ENCODE assay signal across 9 mouse cellular contexts in the genomic region with DNA sequence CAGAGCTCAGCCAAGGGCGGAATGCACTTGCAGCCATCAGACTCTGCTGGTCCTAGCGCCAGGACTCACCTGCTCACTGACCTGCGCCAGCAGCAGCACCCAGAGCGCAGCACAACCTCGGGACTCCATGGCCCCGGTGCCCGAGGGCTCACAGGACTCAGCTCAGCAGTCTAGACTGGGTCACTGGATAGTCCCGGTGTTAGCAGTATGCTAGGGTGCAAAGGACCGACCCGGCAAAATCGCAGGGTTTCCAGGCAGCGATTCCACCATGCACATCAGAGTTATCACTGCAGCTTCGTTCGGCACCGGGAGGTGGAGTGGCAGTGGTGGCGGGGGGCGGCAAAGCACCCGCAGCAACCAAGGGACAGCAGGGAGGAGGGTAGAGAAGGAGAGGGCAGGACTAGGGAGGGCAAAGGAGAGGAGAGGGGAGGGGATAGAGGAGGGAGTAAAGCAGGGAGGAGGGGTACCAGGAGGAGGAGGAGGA. TPM values are rescaled to one million over a fixed set of nuclear protein-coding genes. Genes with fewer than 3 reads are reported as not detected.
A peak's percentile ranks its signal among the peaks of the same experiment; 100 is the strongest.
DNase-seq lines count a peak whose midpoint lies in the region; ATAC-seq lines count a peak whose summit lies in the region.
"Had no signal": no experiment of that assay in that cellular context is flagged by ENCODE, and none has a peak within 500 bp of the region (broad histone marks: within the 10 kb centered on the region; RNA-seq: fewer than 3 reads in every experiment).

A gene (minus strand): TSS at position 391 of the 484 bp plus-strand sequence.

- ATAC-seq in heart, embryonic 16.5 days (replicated peaks; ENCODE audit: extremely low read depth, insufficient read depth, low FRiP score), result no peak
- peak; percentile 38; the same call in 1 of the 2 replicates for ATAC-seq in intestine, embryonic 14.5 days (replicated peaks; ENCODE audit: low FRiP score, low TSS enrichment, low read depth)
- peak; percentile 45; the same call in 1 of the 2 replicates for ATAC-seq in midbrain, embryonic 12.5 days (ENCODE audit: low FRiP score, low read depth)
- no peak for ATAC-seq in erythroid progenitor cell, adult 5-6 weeks (replicated peaks; ENCODE audit: low FRiP score, poor library complexity, severe bottlenecking)

- no peaks in the 10 kb centered on the region for H3K9me3 ChIP-seq in heart, embryonic 16.5 days (replicated peaks; ENCODE audit: control insufficient read depth, low read length)
- no peaks in the 10 kb centered on the region for H3K9me3 ChIP-seq in intestine, embryonic 14.5 days (ENCODE audit: control insufficient read depth, low read length)
- H3K9me3 ChIP-seq in midbrain, embryonic 12.5 days, result no peaks in the 10 kb centered on the region

- H3K4me1 ChIP-seq in heart, embryonic 16.5 days (ENCODE audit: control insufficient read depth, insufficient read depth, low read length), result no peaks in the 10 kb centered on the region
- H3K4me1 ChIP-seq in intestine, embryonic 14.5 days (replicated peaks; ENCODE audit: control insufficient read depth, insufficient read depth, low read length), result no peaks in the 10 kb centered on the region; the same call in 1 of the 2 replicates
- H3K4me1 ChIP-seq in midbrain, embryonic 12.5 days, result peaks cover 11% of the 10 kb centered on the region

- WGBS in heart, embryonic 16.5 days, result 3% methylated on average over 18 of the region's 18 CpGs
- WGBS in intestine, embryonic 14.5 days, result 2% methylated on average over 18 of the region's 18 CpGs
- 4% methylated on average over 18 of the region's 18 CpGs for WGBS in midbrain, embryonic 12.5 days

- no peak for DNase-seq in heart, adult 18-20 months
- DNase-seq in cerebellum, postnatal 25 days, result peak; percentile 49 to 52
- peak; percentile 60 for DNase-seq in intestine, embryonic 14.5 days (ENCODE audit: low spot score)
- no peak for DNase-seq in adrenal gland, adult 18-20 months (ENCODE audit: low spot score in 2 of 2)
- no peak for DNase-seq in gastrocnemius, adult 8-10 months (ENCODE audit: low spot score in 2 of 2)

- peak within 1 kb of the TSS; percentile 62 for H3K4me2 ChIP-seq in heart, embryonic 16.5 days (ENCODE audit: low read depth, low read length)
- H3K4me2 ChIP-seq in intestine, embryonic 14.5 days (ENCODE audit: low read length), result peak within 1 kb of the TSS; percentile 51
- H3K4me2 ChIP-seq in midbrain, embryonic 12.5 days (replicated peaks), result peak within 1 kb of the TSS; percentile 67

- peaks cover 26% of the 10 kb centered on the region for H3K27me3 ChIP-seq in heart, embryonic 16.5 days (ENCODE audit: control insufficient read depth, insufficient read depth, low read length)
- peaks cover 30% of the 10 kb centered on the region for H3K27me3 ChIP-seq in intestine, embryonic 14.5 days (replicated peaks; ENCODE audit: control insufficient read depth, insufficient read depth, low read length)
- peaks cover 33% of the 10 kb centered on the region for H3K27me3 ChIP-seq in midbrain, embryonic 12.5 days

- H3K36me3 ChIP-seq in heart, embryonic 16.5 days (ENCODE audit: control insufficient read depth, insufficient read depth), result no peaks in the 10 kb centered on the region
- no peaks in the 10 kb centered on the region for H3K36me3 ChIP-seq in intestine, embryonic 14.5 days (ENCODE audit: control insufficient read depth, insufficient read depth, low read length)
- H3K36me3 ChIP-seq in midbrain, embryonic 12.5 days, result no peaks in the 10 kb centered on the region

- H3K27ac ChIP-seq in heart, embryonic 16.5 days (ENCODE audit: low read length), result no peak within 1 kb of the TSS
- H3K27ac ChIP-seq in intestine, embryonic 14.5 days (ENCODE audit: low read depth), result no peak within 1 kb of the TSS
- H3K27ac ChIP-seq in midbrain, embryonic 12.5 days (replicated peaks), result no peak within 1 kb of the TSS

- H3K9ac ChIP-seq in heart, embryonic 16.5 days (ENCODE audit: low read length), result no peak within 1 kb of the TSS
- no peak within 1 kb of the TSS for H3K9ac ChIP-seq in intestine, embryonic 14.5 days (ENCODE audit: low read length)
- peak within 1 kb of the TSS; percentile 31; the same call in 1 of the 2 replicates for H3K9ac ChIP-seq in midbrain, embryonic 12.5 days (replicated peaks)

- peak within 1 kb of the TSS; percentile 22 for H3K4me3 ChIP-seq in heart, embryonic 16.5 days (ENCODE audit: low read length)
- peak within 1 kb of the TSS; percentile 15 for H3K4me3 ChIP-seq in intestine, embryonic 14.5 days (ENCODE audit: low read depth, low read length)
- H3K4me3 ChIP-seq in midbrain, embryonic 12.5 days, result peak within 1 kb of the TSS; percentile 41

RNA-seq across cellular contexts. Expression of the gene that starts here (rescaled TPM):
- 0.09 and 0.11 TPM in 2 replicates for polyA plus RNA-seq in heart, embryonic 16.5 days (2015; fragmentation: Nextera tagmentation; extraction: Ambion mirVana)
- not detected for total RNA-seq in heart, adult 18-20 months (2021)
- 1.1 and 1.5 TPM in 2 replicates for polyA plus RNA-seq in intestine, embryonic 14.5 days (2014; fragmentation: Nextera tagmentation; extraction: Ambion mirVana)
- 0.79 and 0.94 TPM in 2 replicates for polyA plus RNA-seq in midbrain, embryonic 12.5 days (2016; fragmentation: Nextera tagmentation; extraction: Ambion mirVana)
- not detected in 2 replicates for total RNA-seq in erythroid progenitor cell, adult 5-6 weeks (2015; ENCODE audit: low replicate concordance)
- total RNA-seq in erythroid progenitor cell, adult 5-6 weeks (2017; ENCODE audit: low replicate concordance), result not detected in 2 replicates
- under 1 TPM; 0.10 to 0.48 TPM for total RNA-seq in adrenal gland, adult 18-20 months (2021)
- total RNA-seq in gastrocnemius, adult 8-10 months (2022), result under 1 TPM in 3 of 4 experiments, not detected in 1; 0.17 to 0.20 (median 0.19) TPM
- total RNA-seq: MEL had no signal

Comparison
In these comparisons a context has a peak if more than half of its experiments do, and no peak if none do; other contexts are left out.
1. Peak in ATAC-seq, H3K4me3 ChIP-seq, H3K9ac ChIP-seq and H3K4me2 ChIP-seq in midbrain, embryonic 12.5 days; RNA of the gene not detected or under 1 TPM.
2. DNase-seq: peak in cerebellum, postnatal 25 days (2 of 2) and intestine, embryonic 14.5 days (single experiment); none in heart, adult 18-20 months (0 of 2), adrenal gland, adult 18-20 months (0 of 2) and gastrocnemius, adult 8-10 months (0 of 2).
3. Peak in every context shown above with its lines, with median percentiles within 50 percentile points of each other: H3K4me2 ChIP-seq and H3K4me3 ChIP-seq.